Mouse (Mus musculus) limb, embryonic 15.5 days (tissue): ENCODE measurements around the gene Ncl. TPM values are rescaled to one million over a fixed set of nuclear protein-coding genes. Genes with fewer than 3 reads are reported as not detected.
A peak's percentile ranks its signal among the peaks of the same experiment; 100 is the strongest.

Experiments used
- ATAC-seq: fragments of 200-750 bp; cut with Nextera tagmentation; 2 replicates; pipeline ENCODE4 v1.8.0; 2017; ENCODE audit warnings: low read depth, moderate TSS enrichment; ENCODE audit not compliant: insufficient number of reproducible peaks, low FRiP score, low TSS enrichment
- H3K27ac ChIP-seq: fragments of 300-500 bp; sonication (generic); 2 replicates; pipeline ENCODE4 v1.5.1; 2015; ENCODE audit warnings: moderate library complexity, mild to moderate bottlenecking, inconsistent platforms
- H3K27me3 ChIP-seq: fragments of 300-500 bp; sonication (generic); 2 replicates; pipeline ENCODE4 v1.6.1; 2015; ENCODE audit warnings: inconsistent platforms
- H3K36me3 ChIP-seq: fragments of 300-500 bp; sonication (generic); 2 replicates; pipeline ENCODE4 v1.6.1; 2015; ENCODE audit warnings: inconsistent platforms
- H3K4me1 ChIP-seq: fragments of 300-500 bp; sonication (generic); 2 replicates; pipeline ENCODE4 v1.6.1; 2015; ENCODE audit warnings: inconsistent platforms
- H3K4me2 ChIP-seq: fragments of 300-500 bp; sonication (generic); 2 replicates; pipeline ENCODE4 v1.6.1; 2015; ENCODE audit warnings: mild to moderate bottlenecking, inconsistent platforms
- H3K4me3 ChIP-seq: fragments of 300-500 bp; sonication (generic); 2 replicates; pipeline ENCODE4 v1.5.1; 2015; ENCODE audit warnings: mild to moderate bottlenecking, inconsistent platforms
- H3K9ac ChIP-seq: fragments of 300-500 bp; sonication (generic); 2 replicates; pipeline ENCODE4 v1.6.1; 2015; ENCODE audit warnings: inconsistent platforms
- H3K9me3 ChIP-seq: fragments of 300-500 bp; sonication (generic); 2 replicates; pipeline ENCODE4 v1.6.1; 2016; ENCODE audit warnings: inconsistent platforms
- WGBS: fragments of 180-500 bp; shearing (Covaris S2); methylation state at CpG from one replicate; pipeline ENCODE4 v1.1.7; 2015; 5-methylcytosine and 5-hydroxymethylcytosine counted together
- polyA plus RNA-seq: library from polyadenylated mRNA; unstranded; fragments of >200 nt; fragmentation: Nextera tagmentation; extraction: Ambion mirVana; gene quantifications from 2 replicates; pipeline ENCODE4 v1.2.1, GENCODE M21; 2015

The Ncl gene
- 356 and 369 TPM in 2 replicates for polyA plus RNA-seq

- peak within 1 kb of the TSS; percentile 80 for H3K4me2 ChIP-seq
- peak within 1 kb of the TSS; percentile 99 for H3K27ac ChIP-seq
- peak; percentile 98 for ATAC-seq
- under 1% methylated on average over 102 of the region's 102 CpGs for WGBS
- no peaks in the 10 kb centered on the region for H3K27me3 ChIP-seq
- H3K9ac ChIP-seq: peak within 1 kb of the TSS; percentile 82
- H3K4me1 ChIP-seq: peaks cover 19% of the 10 kb centered on the region
- peak within 1 kb of the TSS; percentile 80 for H3K4me3 ChIP-seq
- peaks cover 34% of the 10 kb centered on the region for H3K36me3 ChIP-seq
- H3K9me3 ChIP-seq: no peaks in the 10 kb centered on the region
Observed at GRCm38 (mm10) chr1:86358906-86359797, at the start of gene Ncl. Gene Ncl (minus strand): TSS chr1:86359400.

GRCm38 (mm10) chr1:86408515-86408914 is 49.3 kb upstream of the Ncl start:
- Histone ChIP-seq H3K36me3 (no peaks in the 10 kb centered on the region), H3K27me3 (no peaks in the 10 kb centered on the region), H3K9ac (no peak overlapping the region), H3K4me2 (no peak overlapping the region), H3K9me3 (no peaks in the 10 kb centered on the region), H3K27ac (peak overlapping the region; percentile 18; the same call in 1 of the 2 replicates), H3K4me1 (0 out of 2 replicates have a peak, but pooled peaks cover 3% of the 10 kb centered on the region), H3K4me3 (no peak overlapping the region)
- WGBS: 83% methylated on average over 10 of the region's 10 CpGs
- ATAC-seq: no peak

GRCm38 (mm10) chr1:86406914-86407313 is 47.7 kb upstream of the Ncl start:
- no peaks in the 10 kb centered on the region for H3K9me3 ChIP-seq
- 0 out of 2 replicates have a peak, but pooled peaks cover 3% of the 10 kb centered on the region for H3K4me1 ChIP-seq
- no peak overlapping the region for H3K9ac ChIP-seq
- H3K27ac ChIP-seq: no peak overlapping the region
- H3K4me3 ChIP-seq: no peak overlapping the region
- WGBS: 67% methylated on average over 8 of the region's 8 CpGs
- H3K27me3 ChIP-seq: no peaks in the 10 kb centered on the region
- H3K36me3 ChIP-seq: no peaks in the 10 kb centered on the region
- ATAC-seq: no peak
- H3K4me2 ChIP-seq: no peak overlapping the region

- 71% methylated on average over 4 of the region's 4 CpGs for WGBS
- Histone ChIP-seq H3K4me2 (no peak overlapping the region), H3K9me3 (no peaks in the 10 kb centered on the region), H3K4me3 (no peak overlapping the region), H3K9ac (no peak overlapping the region), H3K36me3 (no peaks in the 10 kb centered on the region), H3K4me1 (0 out of 2 replicates have a peak, but pooled peaks cover 3% of the 10 kb centered on the region), H3K27ac (no peak overlapping the region), H3K27me3 (no peaks in the 10 kb centered on the region)
- no peak; the same call in 1 of the 2 replicates for ATAC-seq
Observed at GRCm38 (mm10) chr1:86406313-86406712, 47.1 kb upstream of the Ncl start.

- no peak overlapping the region for H3K4me2 ChIP-seq
- H3K27me3 ChIP-seq: no peaks in the 10 kb centered on the region
- H3K4me1 ChIP-seq: peaks cover 3% of the 10 kb centered on the region; the same call in 1 of the 2 replicates
- no peak overlapping the region for H3K4me3 ChIP-seq
- ATAC-seq: no peak
- no peak overlapping the region for H3K27ac ChIP-seq
- H3K36me3 ChIP-seq: no peaks in the 10 kb centered on the region
- WGBS: 62% methylated on average over 5 of the region's 5 CpGs
- no peak overlapping the region for H3K9ac ChIP-seq
- no peaks in the 10 kb centered on the region for H3K9me3 ChIP-seq
Observed at GRCm38 (mm10) chr1:86404834-86405233, 45.6 kb upstream of the Ncl start.

GRCm38 (mm10) chr1:86400096-86400754 is 41.0 kb upstream of the Ncl start:
- ATAC-seq: no peak
- H3K36me3 ChIP-seq: no peaks in the 10 kb centered on the region
- no peak overlapping the region for H3K9ac ChIP-seq
- H3K4me3 ChIP-seq: no peak overlapping the region
- no peaks in the 10 kb centered on the region for H3K27me3 ChIP-seq
- H3K27ac ChIP-seq: no peak overlapping the region
- H3K9me3 ChIP-seq: no peaks in the 10 kb centered on the region
- no peak overlapping the region for H3K4me2 ChIP-seq
- 62% methylated on average over 8 of the region's 8 CpGs for WGBS
- peaks cover 4% of the 10 kb centered on the region for H3K4me1 ChIP-seq

- ATAC-seq: no peak
- 75% methylated on average over 3 of the region's 3 CpGs for WGBS
- H3K36me3 ChIP-seq: no peaks in the 10 kb centered on the region
Observed at GRCm38 (mm10) chr1:86399322-86399721, 40.1 kb upstream of the Ncl start.

GRCm38 (mm10) chr1:86398222-86398621 is 39.0 kb upstream of the Ncl start:
- Histone ChIP-seq H3K4me2 (no peak overlapping the region), H3K4me3 (no peak overlapping the region), H3K27ac (no peak overlapping the region), H3K9ac (no peak overlapping the region), H3K36me3 (no peaks in the 10 kb centered on the region), H3K9me3 (no peaks in the 10 kb centered on the region), H3K4me1 (peaks cover 4% of the 10 kb centered on the region), H3K27me3 (no peaks in the 10 kb centered on the region)
- no peak for ATAC-seq
- WGBS: 16% methylated on average over 7 of the region's 7 CpGs

More at GRCm38 (mm10) chr1:86399322-86399721, 40.1 kb upstream of the Ncl start:
- Histone ChIP-seq H3K4me3 (no peak overlapping the region), H3K9me3 (no peaks in the 10 kb centered on the region), H3K9ac (no peak overlapping the region), H3K4me1 (peaks cover 4% of the 10 kb centered on the region), H3K4me2 (no peak overlapping the region), H3K27ac (no peak overlapping the region), H3K27me3 (no peaks in the 10 kb centered on the region)

- no peak overlapping the region for H3K4me2 ChIP-seq
- ATAC-seq: no peak
- H3K9ac ChIP-seq: no peak overlapping the region
Observed at GRCm38 (mm10) chr1:86397621-86398020, 38.4 kb upstream of the Ncl start.

GRCm38 (mm10) chr1:86395897-86396296 is 36.7 kb upstream of the Ncl start:
- Histone ChIP-seq H3K4me2 (no peak overlapping the region), H3K4me3 (no peak overlapping the region), H3K9ac (no peak overlapping the region), H3K4me1 (peaks cover 4% of the 10 kb centered on the region), H3K36me3 (no peaks in the 10 kb centered on the region), H3K27ac (no peak overlapping the region), H3K27me3 (no peaks in the 10 kb centered on the region), H3K9me3 (no peaks in the 10 kb centered on the region)
- WGBS: 75% methylated on average over 7 of the region's 7 CpGs
- ATAC-seq: no peak

More at GRCm38 (mm10) chr1:86397621-86398020, 38.4 kb upstream of the Ncl start:
- no peaks in the 10 kb centered on the region for H3K36me3 ChIP-seq
- no peaks in the 10 kb centered on the region for H3K9me3 ChIP-seq
- WGBS: 51% methylated on average over 8 of the region's 8 CpGs
- H3K4me1 ChIP-seq: peaks cover 4% of the 10 kb centered on the region
- H3K27ac ChIP-seq: no peak overlapping the region
- H3K27me3 ChIP-seq: no peaks in the 10 kb centered on the region
- no peak overlapping the region for H3K4me3 ChIP-seq

GRCm38 (mm10) chr1:86394246-86394645 is 35.0 kb upstream of the Ncl start:
- ATAC-seq: no peak
- Histone ChIP-seq H3K4me3 (no peak overlapping the region), H3K27me3 (no peaks in the 10 kb centered on the region), H3K36me3 (no peaks in the 10 kb centered on the region), H3K9ac (no peak overlapping the region), H3K4me2 (no peak overlapping the region), H3K27ac (no peak overlapping the region), H3K9me3 (no peaks in the 10 kb centered on the region), H3K4me1 (peaks cover 7% of the 10 kb centered on the region; the same call in 1 of the 2 replicates)
- 82% methylated on average over 3 of the region's 3 CpGs for WGBS

- H3K9ac ChIP-seq: no peak overlapping the region
- no peaks in the 10 kb centered on the region for H3K27me3 ChIP-seq
- no peak for ATAC-seq
- 80% methylated on average over 3 of the region's 3 CpGs for WGBS
- H3K4me3 ChIP-seq: no peak overlapping the region
- H3K4me1 ChIP-seq: peaks cover 8% of the 10 kb centered on the region; the same call in 1 of the 2 replicates
- no peaks in the 10 kb centered on the region for H3K9me3 ChIP-seq
- no peak overlapping the region for H3K27ac ChIP-seq
- no peak overlapping the region for H3K4me2 ChIP-seq
- no peaks in the 10 kb centered on the region for H3K36me3 ChIP-seq
Observed at GRCm38 (mm10) chr1:86393219-86393618, 34.0 kb upstream of the Ncl start.
